Mouse (Mus musculus) T-helper 2 cell (primary cell): ENCODE measurements around the gene Cep57.
"Not testable (repeated sequence)": the region's sequence is repeated elsewhere in the genome, so short reads cannot be mapped to it uniquely, and the experiment has no call there.

ENCODE experiments used
- in situ Hi-C: fragments of 300-600 bp; cut with MboI, MseI; formaldehyde crosslinking; loops from one replicate; pipeline ENCODE4 v1.15.1; 2025; ENCODE audit warnings: high pct_unique_total_duplicates

Cep57 gene

DNA sequence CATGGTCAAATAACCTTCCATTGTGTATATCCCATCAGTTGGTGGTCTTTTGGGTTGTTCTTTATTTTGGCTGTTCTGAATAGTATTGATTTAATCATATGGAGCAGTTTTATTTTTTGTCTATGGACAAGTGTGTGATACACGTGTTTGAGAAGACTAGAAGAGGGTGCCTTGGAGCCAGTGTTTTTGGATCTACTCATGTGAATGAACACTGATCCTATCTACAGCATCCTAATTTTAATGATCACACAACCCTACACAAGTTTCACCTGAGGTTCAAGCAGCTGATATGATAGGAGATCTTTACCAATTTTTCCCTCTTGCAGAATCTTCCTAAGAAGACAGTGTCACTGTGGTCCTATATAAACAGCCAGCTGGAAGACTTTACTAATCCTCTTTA is 22.4 kb downstream of the Cep57 start:
- in situ Hi-C loops, result no loop called here

DNA sequence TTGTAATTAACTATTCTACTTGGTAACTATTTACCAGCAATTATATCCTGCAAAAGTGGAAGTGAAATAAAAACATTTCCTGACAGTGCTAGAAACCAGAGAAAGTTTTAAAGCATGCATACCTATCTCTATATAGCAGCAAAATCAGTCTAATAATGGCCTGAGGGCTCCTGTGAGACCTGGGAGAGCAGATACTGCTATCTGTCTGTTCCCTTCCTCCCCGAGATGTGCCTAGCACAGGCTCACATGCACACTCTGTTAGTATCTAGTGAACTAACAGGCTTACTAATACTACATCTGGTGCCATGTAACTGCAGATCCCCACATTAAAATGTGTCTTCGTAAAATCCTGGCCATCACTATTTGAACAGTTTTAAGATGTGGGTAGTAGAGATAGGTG is 32.2 kb downstream of the Cep57 start:
- in situ Hi-C loops, result no loop called here

DNA sequence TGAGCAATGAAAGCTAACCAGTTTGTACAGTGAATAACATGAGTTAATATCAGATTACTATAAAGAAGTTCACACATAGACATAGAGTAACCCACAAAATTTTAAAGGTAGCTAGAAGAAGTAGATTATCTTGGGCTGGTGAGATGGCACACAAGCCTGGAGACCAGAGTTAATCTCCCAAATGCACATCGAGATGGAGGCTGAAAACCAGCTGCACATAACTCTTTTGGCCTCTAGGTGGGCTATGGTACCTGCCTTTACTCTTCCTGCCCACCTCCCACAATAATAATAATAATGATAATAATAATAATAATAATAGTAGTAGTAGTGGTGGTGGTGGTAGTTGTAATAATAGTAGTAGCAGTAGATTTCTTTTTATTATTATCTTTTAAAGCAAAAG is 32.6 kb downstream of the Cep57 start:
- in situ Hi-C loops, result no loop called here

DNA sequence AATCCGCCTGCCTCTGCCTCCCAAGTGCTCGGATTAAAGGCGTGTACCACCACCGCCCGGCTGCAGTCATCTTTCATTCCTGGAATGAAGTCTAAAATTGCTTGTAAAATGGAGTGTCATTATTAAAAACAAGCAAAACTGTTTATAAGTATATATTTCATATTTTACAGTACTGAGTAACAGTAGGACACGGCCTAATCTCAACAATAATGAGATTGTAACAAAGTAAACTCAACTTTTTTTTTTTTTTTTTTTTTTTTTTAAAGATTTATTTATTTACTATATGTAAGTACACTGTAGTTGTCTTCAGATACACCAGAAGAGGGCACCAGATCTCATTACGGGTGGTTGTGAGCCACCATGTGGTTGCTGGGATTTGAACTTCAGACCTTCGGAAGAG is 36.0 kb downstream of the Cep57 start:
- in situ Hi-C loops, result not testable (repeated sequence)

DNA sequence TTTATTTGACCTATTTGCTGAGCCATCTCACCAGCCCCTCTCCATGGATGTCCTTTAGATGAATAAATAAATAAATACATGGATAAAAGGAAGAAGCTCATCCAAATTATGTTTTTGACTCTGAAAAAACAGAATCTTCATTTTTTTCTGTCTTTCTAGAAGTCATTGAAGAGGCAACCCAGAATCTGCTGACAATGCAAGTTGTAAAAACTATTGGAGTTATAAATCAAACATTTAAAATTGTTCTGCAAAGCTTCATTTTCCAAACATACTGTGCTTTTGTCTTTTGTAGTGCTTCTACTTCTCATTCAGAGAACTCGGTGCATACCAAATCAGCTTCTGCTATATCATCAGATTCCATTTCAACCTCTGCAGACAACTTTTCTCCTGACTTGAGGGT is 44.9 kb downstream of the Cep57 start:
- in situ Hi-C loops, result no loop called here

DNA sequence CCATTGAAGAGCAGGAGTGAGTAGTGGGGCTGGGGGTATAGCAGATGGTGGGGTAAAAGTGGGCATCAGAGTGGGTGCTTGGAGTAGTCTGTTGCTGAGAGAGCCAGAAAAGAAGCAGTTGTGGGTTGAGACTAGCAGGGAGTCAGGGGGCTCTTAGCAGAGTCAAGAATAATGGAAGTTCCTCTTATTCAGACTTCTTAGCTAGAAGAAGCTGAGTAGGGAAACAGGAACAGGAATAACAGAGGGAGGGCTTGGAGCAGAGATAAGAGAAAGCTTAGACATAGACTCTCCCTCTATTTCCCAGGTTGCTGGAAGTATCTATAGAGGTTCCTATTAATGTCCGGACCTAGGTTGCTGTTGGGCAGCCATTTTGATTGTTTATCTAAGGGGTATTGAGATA is 52.2 kb downstream of the Cep57 start:
- in situ Hi-C loops, result no loop called here

DNA sequence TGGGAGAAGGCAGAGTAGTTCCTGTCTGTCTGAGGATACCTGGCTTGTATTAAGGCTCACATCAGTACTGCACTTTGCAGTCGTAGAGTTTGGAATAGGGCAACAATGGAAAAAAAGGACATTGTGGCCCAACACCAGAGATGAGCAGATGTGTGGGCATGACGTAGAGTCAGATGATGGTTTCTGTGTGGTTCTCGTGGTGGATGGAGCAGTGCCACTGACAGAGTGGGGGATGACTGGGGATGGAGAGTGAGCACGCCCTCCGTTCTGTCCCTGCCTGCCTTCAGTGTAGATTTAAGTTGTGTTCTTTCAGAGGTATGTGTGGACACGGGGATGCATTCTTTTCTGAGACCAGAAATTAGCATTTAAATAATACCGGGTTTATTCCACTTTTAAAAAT is 60.3 kb downstream of the Cep57 start:
- in situ Hi-C loops, result no loop called here

DNA sequence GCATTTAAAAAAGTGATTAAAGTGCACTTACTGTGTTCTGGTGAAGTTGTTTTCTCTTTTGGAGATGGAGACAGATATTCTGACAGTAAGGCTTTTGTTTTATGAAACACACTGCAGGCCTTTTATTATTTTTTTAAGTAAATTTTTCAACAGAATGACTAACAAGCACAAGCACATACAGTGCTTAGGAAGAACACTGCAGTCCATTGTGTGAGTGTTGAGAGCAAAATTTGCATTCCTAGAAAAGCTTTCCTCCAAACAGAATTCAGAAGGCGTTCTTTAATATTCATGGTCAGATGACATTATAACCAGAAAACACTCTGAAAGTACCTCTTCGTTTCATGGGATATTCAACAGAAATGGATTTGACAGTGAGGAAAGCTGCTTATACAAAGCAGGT is 61.3 kb downstream of the Cep57 start:
- in situ Hi-C loops, result no loop called here

DNA sequence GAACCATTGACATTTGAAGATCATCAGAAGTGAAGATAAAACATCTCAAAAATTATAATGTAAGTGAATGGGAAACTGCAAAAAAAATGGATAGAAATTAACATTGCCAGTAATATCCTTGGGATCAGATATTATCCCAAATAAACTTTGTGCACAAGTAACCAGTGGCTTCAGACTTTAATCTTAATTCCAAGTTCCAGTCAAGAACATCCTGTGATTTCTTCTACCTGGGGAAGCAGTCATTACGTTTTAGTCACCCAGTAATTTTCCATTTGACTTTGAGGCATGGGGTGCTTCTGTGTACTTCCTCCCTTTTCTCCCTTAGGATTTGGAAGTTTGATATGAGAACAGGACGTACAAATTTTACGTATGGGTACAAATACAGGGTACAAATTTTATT is 66.5 kb downstream of the Cep57 start:
- in situ Hi-C loops, result no loop called here
